Mouse (Mus musculus): Measurements from ENCODE around the gene Enpp5. TPM values are rescaled to one million over a fixed set of nuclear protein-coding genes. Genes with fewer than 3 reads are reported as not detected.

The Enpp5 gene
- polyA plus RNA-seq, 1 experiment from 2014 or later: 12.5 TPM

GRCm38 (mm10) chr17:44057123-44057522 is 21.5 kb upstream of the Enpp5 start:
- Histone ChIP-seq H3K4me2 (replicated peaks; ENCODE audit: low read depth, low read length) (no peak overlapping the region), H3K9ac (ENCODE audit: low read depth, low read length) (no peak overlapping the region), H3K36me3 (ENCODE audit: control insufficient read depth, insufficient read depth, low read length) (no peaks in the 10 kb centered on the region), H3K4me3 (ENCODE audit: low read length) (no peak overlapping the region), H3K27ac (ENCODE audit: low read depth, low read length) (no peak overlapping the region), H3K9me3 (ENCODE audit: control insufficient read depth, low read length) (no peaks in the 10 kb centered on the region), H3K27me3 (ENCODE audit: control insufficient read depth, insufficient read depth, low read length) (no peaks in the 10 kb centered on the region), H3K4me1 (ENCODE audit: control insufficient read depth, insufficient read depth, low read length) (no peaks in the 10 kb centered on the region)
- 82% methylated on average over 1 of the region's 1 CpGs for WGBS
- ATAC-seq (ENCODE audit: low FRiP score, low TSS enrichment): no peak

GRCm38 (mm10) chr17:44058145-44058544 is 20.5 kb upstream of the Enpp5 start:
- Histone ChIP-seq H3K27ac (ENCODE audit: low read depth, low read length) (no peak overlapping the region), H3K9ac (ENCODE audit: low read depth, low read length) (no peak overlapping the region), H3K27me3 (ENCODE audit: control insufficient read depth, insufficient read depth, low read length) (no peaks in the 10 kb centered on the region), H3K4me1 (ENCODE audit: control insufficient read depth, insufficient read depth, low read length) (no peaks in the 10 kb centered on the region), H3K4me2 (replicated peaks; ENCODE audit: low read depth, low read length) (no peak overlapping the region), H3K36me3 (ENCODE audit: control insufficient read depth, insufficient read depth, low read length) (no peaks in the 10 kb centered on the region), H3K4me3 (ENCODE audit: low read length) (no peak overlapping the region), H3K9me3 (ENCODE audit: control insufficient read depth, low read length) (no peaks in the 10 kb centered on the region)
- no peak for ATAC-seq (ENCODE audit: low FRiP score, low TSS enrichment)

- H3K36me3 ChIP-seq (ENCODE audit: control insufficient read depth, insufficient read depth, low read length): no peaks in the 10 kb centered on the region
- no peaks in the 10 kb centered on the region for H3K9me3 ChIP-seq (ENCODE audit: control insufficient read depth, low read length)
- no peak overlapping the region for H3K27ac ChIP-seq (ENCODE audit: low read depth, low read length)
- no peak for ATAC-seq (ENCODE audit: low FRiP score, low TSS enrichment)
- H3K27me3 ChIP-seq (ENCODE audit: control insufficient read depth, insufficient read depth, low read length): no peaks in the 10 kb centered on the region
- 91% methylated on average over 1 of the region's 1 CpGs for WGBS
- no peaks in the 10 kb centered on the region for H3K4me1 ChIP-seq (ENCODE audit: control insufficient read depth, insufficient read depth, low read length)
- H3K4me2 ChIP-seq (replicated peaks; ENCODE audit: low read depth, low read length): no peak overlapping the region
- no peak overlapping the region for H3K9ac ChIP-seq (ENCODE audit: low read depth, low read length)
- H3K4me3 ChIP-seq (ENCODE audit: low read length): no peak overlapping the region
Measured at GRCm38 (mm10) chr17:44060781-44061180, 17.8 kb upstream of the Enpp5 start.

GRCm38 (mm10) chr17:44061289-44061890 is 17.2 kb upstream of the Enpp5 start:
- no peak for ATAC-seq (ENCODE audit: low FRiP score, low TSS enrichment)
- H3K27ac ChIP-seq (ENCODE audit: low read depth, low read length): no peak overlapping the region
- H3K9me3 ChIP-seq (ENCODE audit: control insufficient read depth, low read length): no peaks in the 10 kb centered on the region
- WGBS: 53% methylated on average over 5 of the region's 5 CpGs
- H3K36me3 ChIP-seq (ENCODE audit: control insufficient read depth, insufficient read depth, low read length): no peaks in the 10 kb centered on the region
- H3K4me2 ChIP-seq (replicated peaks; ENCODE audit: low read depth, low read length): no peak overlapping the region
- H3K27me3 ChIP-seq (ENCODE audit: control insufficient read depth, insufficient read depth, low read length): no peaks in the 10 kb centered on the region
- H3K4me1 ChIP-seq (ENCODE audit: control insufficient read depth, insufficient read depth, low read length): no peaks in the 10 kb centered on the region
- H3K9ac ChIP-seq (ENCODE audit: low read depth, low read length): no peak overlapping the region
- no peak overlapping the region for H3K4me3 ChIP-seq (ENCODE audit: low read length)

GRCm38 (mm10) chr17:44068876-44069275 is 9.7 kb upstream of the Enpp5 start:
- Histone ChIP-seq H3K4me1 (ENCODE audit: control insufficient read depth, insufficient read depth, low read length) (no peaks in the 10 kb centered on the region), H3K27me3 (ENCODE audit: control insufficient read depth, insufficient read depth, low read length) (no peaks in the 10 kb centered on the region), H3K4me2 (replicated peaks; ENCODE audit: low read depth, low read length) (no peak overlapping the region), H3K9me3 (ENCODE audit: control insufficient read depth, low read length) (no peaks in the 10 kb centered on the region), H3K4me3 (ENCODE audit: low read length) (no peak overlapping the region), H3K9ac (ENCODE audit: low read depth, low read length) (no peak overlapping the region), H3K36me3 (ENCODE audit: control insufficient read depth, insufficient read depth, low read length) (no peaks in the 10 kb centered on the region), H3K27ac (ENCODE audit: low read depth, low read length) (no peak overlapping the region)
- WGBS: 75% methylated on average over 6 of the region's 6 CpGs
- ATAC-seq (ENCODE audit: low FRiP score, low TSS enrichment): no peak

DNA sequence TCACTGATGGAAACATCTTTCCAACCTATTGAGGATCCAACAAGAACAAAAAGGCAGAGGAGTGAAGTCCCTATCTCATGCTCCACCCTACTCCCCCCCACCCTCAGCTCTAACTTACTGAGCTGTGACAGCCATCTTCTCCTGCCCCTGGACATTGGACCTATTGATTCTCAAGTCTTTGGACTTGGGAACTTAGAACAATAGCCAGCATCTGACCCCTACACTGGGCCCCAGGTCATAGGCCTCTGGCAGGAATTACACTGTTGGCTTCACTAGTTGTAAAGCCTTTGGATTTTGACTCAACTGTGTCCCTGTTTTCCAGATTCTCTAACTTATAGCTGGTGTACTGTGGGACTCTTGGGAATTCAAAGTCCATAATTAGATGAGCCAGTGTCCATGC is 6.9 kb upstream of the Enpp5 start:
- Histone ChIP-seq H3K9me3 (ENCODE audit: control insufficient read depth, low read length) (no peaks in the 10 kb centered on the region), H3K27me3 (ENCODE audit: control insufficient read depth, insufficient read depth, low read length) (no peaks in the 10 kb centered on the region), H3K9ac (ENCODE audit: low read depth, low read length) (no peak overlapping the region), H3K4me3 (ENCODE audit: low read length) (no peak overlapping the region), H3K4me2 (replicated peaks; ENCODE audit: low read depth, low read length) (no peak overlapping the region), H3K27ac (ENCODE audit: low read depth, low read length) (no peak overlapping the region), H3K4me1 (ENCODE audit: control insufficient read depth, insufficient read depth, low read length) (no peaks in the 10 kb centered on the region), H3K36me3 (ENCODE audit: control insufficient read depth, insufficient read depth, low read length) (no peaks in the 10 kb centered on the region)
- no peak for ATAC-seq (ENCODE audit: low FRiP score, low TSS enrichment)

DNA sequence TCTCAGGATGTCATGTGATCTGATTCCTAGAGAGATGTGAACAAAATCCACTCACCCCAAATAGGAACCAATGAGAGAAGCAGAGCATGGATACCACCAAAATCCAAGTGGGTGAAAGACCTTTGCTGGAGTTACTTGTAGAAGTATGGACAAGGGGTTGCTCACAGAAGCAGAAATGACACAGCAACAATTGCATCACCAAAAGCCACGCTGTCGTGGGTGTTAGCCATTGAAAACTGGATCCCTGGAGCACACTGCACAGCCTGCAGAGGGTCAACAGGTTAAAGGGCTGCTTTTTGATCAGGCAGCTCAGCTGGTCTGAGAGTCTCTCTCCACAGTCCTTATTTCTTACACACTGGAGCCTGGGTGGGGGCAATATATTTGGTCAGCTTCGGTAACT is 3.0 kb upstream of the Enpp5 start:
- H3K27me3 ChIP-seq (ENCODE audit: control insufficient read depth, insufficient read depth, low read length): peaks cover 3% of the 10 kb centered on the region; the same call in 1 of the 2 replicates
- 75% methylated on average over 3 of the region's 3 CpGs for WGBS
- no peak overlapping the region for H3K4me2 ChIP-seq (replicated peaks; ENCODE audit: low read depth, low read length)
- no peak for ATAC-seq (ENCODE audit: low FRiP score, low TSS enrichment)
- H3K36me3 ChIP-seq (ENCODE audit: control insufficient read depth, insufficient read depth, low read length): no peaks in the 10 kb centered on the region
- no peak overlapping the region for H3K9ac ChIP-seq (ENCODE audit: low read depth, low read length)
- H3K4me3 ChIP-seq (ENCODE audit: low read length): no peak overlapping the region
- H3K27ac ChIP-seq (ENCODE audit: low read depth, low read length): no peak overlapping the region
- no peaks in the 10 kb centered on the region for H3K9me3 ChIP-seq (ENCODE audit: control insufficient read depth, low read length)
- no peaks in the 10 kb centered on the region for H3K4me1 ChIP-seq (ENCODE audit: control insufficient read depth, insufficient read depth, low read length)

DNA sequence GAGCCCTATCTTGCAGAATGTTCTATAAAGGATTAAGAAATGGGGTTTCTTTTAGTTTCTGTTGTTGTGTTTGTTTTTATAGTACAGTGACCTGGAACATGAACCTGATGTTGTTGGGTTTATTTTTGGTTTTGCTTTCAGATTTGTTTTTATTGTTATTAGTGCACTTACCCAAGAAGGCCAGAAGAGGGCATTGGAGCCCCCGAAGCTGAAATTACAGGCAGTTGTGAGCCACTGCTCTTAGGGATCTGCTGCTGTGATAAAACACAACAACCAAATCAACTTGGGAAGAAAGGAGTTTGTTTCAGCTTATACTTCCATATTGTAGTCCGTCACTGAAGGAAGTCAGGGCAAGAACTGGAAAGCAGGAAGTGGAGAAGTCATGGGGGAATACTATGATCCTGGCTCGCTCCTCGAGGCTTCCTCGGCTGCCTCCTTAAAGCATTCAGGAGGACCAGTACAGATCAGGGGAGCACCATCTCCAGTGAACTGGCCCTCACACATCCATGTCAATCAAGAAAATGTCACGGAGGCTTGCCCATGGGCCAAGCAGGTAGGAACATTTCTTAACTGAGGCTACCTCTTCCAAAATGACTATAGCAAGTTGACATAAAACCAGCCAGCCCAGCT is 2.4 kb upstream of the Enpp5 start:
- Histone ChIP-seq H3K9me3 (ENCODE audit: control insufficient read depth, low read length) (no peaks in the 10 kb centered on the region), H3K36me3 (ENCODE audit: control insufficient read depth, insufficient read depth, low read length) (no peaks in the 10 kb centered on the region), H3K4me3 (ENCODE audit: low read length) (no peak overlapping the region), H3K4me1 (ENCODE audit: control insufficient read depth, insufficient read depth, low read length) (no peaks in the 10 kb centered on the region), H3K27me3 (ENCODE audit: control insufficient read depth, insufficient read depth, low read length) (peaks cover 3% of the 10 kb centered on the region; the same call in 1 of the 2 replicates), H3K4me2 (replicated peaks; ENCODE audit: low read depth, low read length) (no peak overlapping the region), H3K27ac (ENCODE audit: low read depth, low read length) (no peak overlapping the region), H3K9ac (ENCODE audit: low read depth, low read length) (no peak overlapping the region; the same call in 1 of the 2 replicates)
- 53% methylated on average over 6 of the region's 6 CpGs for WGBS
- no peak for ATAC-seq (ENCODE audit: low FRiP score, low TSS enrichment)

DNA sequence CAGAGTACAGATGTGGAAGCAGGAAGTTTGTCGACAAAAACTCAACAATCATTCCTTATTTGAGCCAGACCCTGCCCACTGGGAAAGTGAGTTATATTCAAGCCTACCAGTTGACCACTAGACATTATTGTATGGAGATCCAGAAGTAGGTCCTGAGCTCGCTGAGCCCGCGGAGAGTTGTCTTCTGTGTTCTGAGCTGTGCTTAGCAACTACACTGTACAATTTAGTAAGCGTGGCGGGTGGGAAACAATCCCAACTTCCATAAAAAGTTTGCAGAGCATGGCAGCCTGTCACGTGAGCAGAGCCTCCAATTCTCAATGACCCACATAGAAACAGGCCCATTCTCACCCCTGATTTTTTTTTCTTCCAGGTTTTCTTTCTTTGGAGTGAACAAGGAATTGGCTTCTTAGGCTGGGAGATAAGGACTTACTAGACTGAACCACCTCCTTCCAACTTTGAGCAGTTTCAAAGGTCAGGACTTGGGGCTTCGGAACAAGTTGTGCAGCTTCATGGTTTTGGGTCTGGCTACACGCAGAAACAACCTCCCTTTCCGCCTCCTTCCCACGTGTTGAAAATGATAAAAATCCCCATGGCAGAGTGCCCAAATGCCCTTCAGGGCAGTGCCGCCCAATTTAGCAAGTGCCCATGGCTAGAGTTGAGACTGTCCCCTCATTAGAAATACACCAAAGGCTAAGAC is 1.3 kb upstream of the Enpp5 start:
- WGBS: 85% methylated on average over 12 of the region's 12 CpGs
- Histone ChIP-seq H3K4me3 (ENCODE audit: low read length) (no peak overlapping the region), H3K4me1 (ENCODE audit: control insufficient read depth, insufficient read depth, low read length) (no peaks in the 10 kb centered on the region), H3K9ac (ENCODE audit: low read depth, low read length) (no peak overlapping the region), H3K9me3 (ENCODE audit: control insufficient read depth, low read length) (no peaks in the 10 kb centered on the region), H3K36me3 (ENCODE audit: control insufficient read depth, insufficient read depth, low read length) (no peaks in the 10 kb centered on the region), H3K27me3 (ENCODE audit: control insufficient read depth, insufficient read depth, low read length) (peaks cover 3% of the 10 kb centered on the region; the same call in 1 of the 2 replicates), H3K27ac (ENCODE audit: low read depth, low read length) (no peak overlapping the region), H3K4me2 (replicated peaks; ENCODE audit: low read depth, low read length) (no peak overlapping the region)
- no peak for ATAC-seq (ENCODE audit: low FRiP score, low TSS enrichment)
